Mouse (Mus musculus) c-Kit-positive CD71-positive TER-119-negative erythroid progenitor cells, embryonic 14.5 days (primary cell): ENCODE measurements around the gene Srgap2.

ENCODE experiments used
- DNase-seq: peaks from one replicate; pipeline ENCODE4 v3.0.0-alpha.2; 2013; ENCODE audit warnings: low read depth

Gene Srgap2

GRCm38 (mm10) chr1:131526371-131527270 is 531 bp downstream of the Srgap2 start:
- DNase-seq: peak; percentile 58

DNA sequence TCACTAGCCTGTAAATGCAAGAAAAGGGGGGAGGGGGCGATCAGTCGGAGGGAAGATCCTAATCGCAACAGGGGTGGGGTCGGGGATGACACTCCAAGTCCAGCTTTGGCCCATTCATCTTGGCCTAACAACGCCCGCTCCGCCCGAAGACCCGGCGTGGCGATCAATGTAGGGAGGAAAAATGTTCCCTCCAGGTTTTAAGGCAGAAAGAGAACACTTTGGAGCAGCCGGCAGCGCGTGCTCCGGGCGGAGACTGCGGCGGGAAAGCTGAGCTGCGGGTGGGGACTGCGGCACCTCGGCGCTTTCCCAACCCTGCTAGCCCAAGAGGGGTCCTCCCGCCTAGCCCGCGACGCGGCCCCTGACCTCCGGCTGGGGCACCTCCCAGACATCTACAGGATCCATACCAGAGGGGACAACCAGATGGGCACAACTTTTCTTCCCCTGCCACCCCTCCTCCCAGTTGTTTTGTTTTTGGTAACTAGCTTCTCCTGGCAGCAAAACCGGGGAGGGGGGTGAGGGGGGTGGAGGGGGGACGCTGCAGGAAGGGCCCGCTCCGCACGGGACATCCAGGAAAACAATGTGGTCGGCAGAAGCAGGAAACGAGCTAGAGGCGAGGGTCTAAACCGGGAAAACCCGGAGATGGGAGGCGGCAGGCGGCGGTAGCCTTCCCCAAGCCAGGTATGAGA is 1.4 kb downstream of the Srgap2 start:
- no peak for DNase-seq

DNA sequence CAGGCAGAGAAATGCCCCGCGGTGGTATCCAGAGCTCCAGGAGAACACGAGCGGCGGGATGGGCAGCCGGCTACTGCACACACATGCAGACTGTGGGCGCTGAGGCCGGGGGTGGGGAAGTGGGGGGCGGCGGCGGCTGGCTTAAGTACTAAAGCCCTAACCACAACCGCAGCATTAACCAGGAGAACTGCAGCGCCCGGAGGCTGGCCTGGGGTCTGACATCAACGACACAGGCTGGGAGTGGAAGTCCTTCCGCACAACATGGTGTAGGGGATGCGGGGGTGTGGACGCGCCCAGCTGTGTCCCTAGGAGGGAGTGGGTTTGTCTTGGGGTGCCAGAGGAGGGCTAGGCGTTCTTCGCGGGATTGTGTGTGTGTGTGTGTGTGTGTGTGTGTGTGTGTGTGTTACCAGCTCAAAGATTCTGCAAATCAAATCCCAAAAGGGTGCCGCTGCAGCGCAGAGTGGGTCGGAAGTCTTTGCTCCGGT is 2.0 kb downstream of the Srgap2 start:
- DNase-seq: no peak

GRCm38 (mm10) chr1:131523794-131524193 is 3.4 kb downstream of the Srgap2 start:
- no peak for DNase-seq

- no peak for DNase-seq
Observed at GRCm38 (mm10) chr1:131516588-131516987, 10.6 kb downstream of the Srgap2 start.

DNA sequence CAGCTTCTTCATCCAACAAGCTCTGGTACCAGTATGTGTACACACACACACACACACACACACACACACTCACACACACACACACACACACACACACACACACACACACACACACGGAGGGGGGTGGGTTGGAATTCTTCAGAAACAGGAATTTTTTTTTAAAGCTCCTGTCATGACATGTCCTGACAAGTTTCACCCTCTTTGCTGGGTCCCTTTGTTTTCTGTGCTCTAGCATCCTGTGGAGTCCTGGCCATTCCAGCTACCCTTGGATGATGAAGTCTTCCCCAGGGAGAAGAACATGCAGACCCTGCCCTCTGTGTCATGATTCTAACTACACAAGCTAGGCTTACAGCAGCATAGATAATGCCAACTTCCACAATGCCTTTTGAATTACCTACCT is 13.0 kb downstream of the Srgap2 start:
- no peak for DNase-seq

GRCm38 (mm10) chr1:131513136-131513535 is 14.0 kb downstream of the Srgap2 start:
- DNase-seq: no peak

- DNase-seq: no peak
Observed at GRCm38 (mm10) chr1:131511661-131512500, 15.3 kb downstream of the Srgap2 start.

DNA sequence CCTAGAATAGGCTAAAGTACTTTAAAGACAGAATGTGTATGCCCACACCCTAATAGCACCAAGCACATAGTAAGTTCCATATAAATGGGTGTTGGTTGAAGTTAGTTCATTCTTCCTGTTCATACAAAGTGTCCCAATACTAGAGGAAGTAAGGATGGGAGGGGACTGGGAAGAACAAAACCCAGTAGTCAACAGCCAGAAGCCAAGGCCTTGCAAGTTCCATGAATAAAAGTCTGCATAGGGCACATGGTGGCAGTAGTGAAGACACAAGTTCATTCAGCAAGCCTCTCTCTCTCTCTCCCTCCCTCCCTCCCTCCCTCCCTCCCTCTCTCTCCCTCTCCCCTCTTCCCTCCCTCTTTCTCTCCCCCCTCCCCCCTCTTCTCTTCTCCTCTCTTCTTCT is 16.0 kb downstream of the Srgap2 start:
- no peak for DNase-seq

DNA sequence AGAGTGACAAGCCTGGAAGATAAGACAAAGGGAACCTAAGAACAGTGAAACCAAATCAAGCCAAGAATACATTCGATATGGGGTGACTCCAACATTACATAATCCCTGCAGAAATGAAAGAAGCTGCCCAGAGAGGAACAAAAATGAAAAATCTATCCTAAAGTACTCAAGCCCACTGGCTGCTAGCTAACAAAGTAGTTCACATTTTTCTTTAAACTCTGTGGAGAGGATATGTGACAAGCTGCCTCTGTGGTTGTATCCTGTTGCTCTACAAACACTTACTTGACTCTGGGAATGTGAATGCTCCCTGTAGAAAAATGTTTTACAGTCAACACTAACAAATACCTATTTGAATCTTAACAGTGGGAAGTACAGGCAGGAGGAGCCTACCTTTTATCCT is 25.5 kb downstream of the Srgap2 start:
- DNase-seq: no peak

DNA sequence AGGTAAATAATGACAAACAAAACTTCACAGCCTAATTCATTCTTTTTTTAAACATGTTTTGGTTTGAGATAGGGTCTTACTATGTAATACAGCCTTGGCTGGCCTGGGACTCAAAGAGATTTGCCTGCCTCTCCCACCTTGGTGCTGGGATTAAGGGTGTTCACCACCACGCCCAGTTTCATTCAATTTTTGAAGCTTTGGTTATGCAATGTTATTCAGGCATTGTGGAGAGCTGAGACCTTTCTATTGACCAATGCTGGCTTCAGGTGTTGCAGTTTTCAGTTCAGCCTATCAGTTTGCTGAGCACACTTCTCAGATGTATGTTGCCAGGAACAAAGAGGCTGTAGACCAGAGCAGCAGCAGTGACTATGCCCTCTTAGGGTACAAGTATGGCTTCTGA is 28.9 kb downstream of the Srgap2 start:
- DNase-seq: no peak

DNA sequence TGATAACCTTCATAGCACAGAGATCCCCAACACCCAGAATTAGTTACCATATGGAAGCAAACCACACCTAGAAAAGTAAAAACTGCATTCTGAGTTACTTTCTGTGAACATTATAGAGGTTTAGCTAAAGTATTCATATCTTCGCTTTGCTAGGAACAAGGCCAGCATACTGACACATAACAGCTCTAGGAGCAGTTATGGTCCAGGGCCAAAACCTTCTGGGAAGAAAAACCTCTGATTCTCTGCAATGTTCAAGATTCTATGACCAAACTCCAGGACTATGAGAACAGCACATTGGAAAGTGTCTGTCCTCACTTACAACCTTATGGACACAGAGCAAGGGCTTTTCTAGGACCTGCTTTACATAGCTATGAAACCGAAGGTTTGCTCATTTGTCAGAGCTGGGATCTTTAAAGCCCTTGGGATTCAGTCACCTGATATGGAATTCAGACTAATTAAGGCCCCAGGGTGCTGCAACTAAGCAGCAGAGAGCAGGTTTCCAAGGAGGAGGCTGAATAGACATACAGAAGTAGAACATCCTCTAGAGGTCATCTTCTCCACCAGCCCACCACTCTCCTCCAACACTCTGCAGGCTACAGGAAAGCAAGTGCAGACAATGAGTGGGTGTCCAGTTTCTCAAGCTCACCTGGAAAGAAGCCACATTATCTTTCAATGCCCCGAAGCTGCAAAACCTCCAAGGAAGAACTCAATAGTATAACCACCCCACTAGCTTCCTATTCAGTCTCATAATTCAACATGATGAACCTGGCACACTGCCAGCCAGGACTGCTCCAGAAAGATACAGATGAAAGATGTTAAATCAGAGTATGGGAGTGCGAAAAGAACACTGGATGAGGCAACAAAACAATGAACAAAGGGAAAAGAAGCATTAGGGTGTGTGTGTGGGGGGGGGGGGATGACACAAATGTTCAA is 32.9 kb downstream of the Srgap2 start:
- DNase-seq: no peak

GRCm38 (mm10) chr1:131492360-131492759 is 34.8 kb downstream of the Srgap2 start:
- no peak for DNase-seq

- no peak for DNase-seq
Observed at GRCm38 (mm10) chr1:131491579-131491978, 35.6 kb downstream of the Srgap2 start.

- no peak for DNase-seq
Observed at GRCm38 (mm10) chr1:131489312-131489711, 37.8 kb downstream of the Srgap2 start.

GRCm38 (mm10) chr1:131486094-131486850 is 40.9 kb downstream of the Srgap2 start:
- DNase-seq: no peak

GRCm38 (mm10) chr1:131482242-131482641 is 44.9 kb downstream of the Srgap2 start:
- DNase-seq: no peak

DNA sequence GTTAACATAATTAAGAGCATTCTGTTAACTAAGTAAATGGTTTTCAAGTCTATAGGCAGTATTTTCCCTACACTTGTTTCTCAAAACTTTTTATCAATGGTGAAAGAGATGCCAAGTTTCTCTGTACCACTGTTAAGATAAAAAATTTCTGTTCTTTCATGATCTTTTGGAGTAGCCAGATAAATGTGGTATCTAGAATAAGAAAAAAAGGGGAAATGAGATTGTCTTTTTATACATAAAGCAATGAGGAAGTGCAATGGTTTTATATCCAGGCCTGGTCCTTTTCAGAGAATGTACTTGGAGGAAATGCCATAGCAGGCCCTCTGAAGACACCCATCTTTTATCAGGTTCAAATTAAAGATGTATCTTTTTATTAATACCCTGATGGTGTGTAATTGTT is 45.8 kb downstream of the Srgap2 start:
- no peak for DNase-seq

- no peak for DNase-seq
Observed at GRCm38 (mm10) chr1:131478770-131479305, 48.3 kb downstream of the Srgap2 start.

GRCm38 (mm10) chr1:131475306-131475705 is 51.8 kb downstream of the Srgap2 start:
- no peak for DNase-seq
